In genomic region chr7:101867482-101867881, GRCm38 (mm10) we compare ENCODE assay signal across 23 mouse cellular contexts. TPM values are rescaled to one million over a fixed set of nuclear protein-coding genes. Genes with fewer than 3 reads are reported as not detected.
"Had no signal": no experiment of that assay in that cellular context is flagged by ENCODE, and none has a peak within 500 bp of the region (broad histone marks: within the 10 kb centered on the region; RNA-seq: fewer than 3 reads in every experiment).

No protein-coding gene starts in this region.

- H3K4me1 ChIP-seq: lung, embryonic 15.5 days; neural tube, embryonic 13.5 days; neural tube, embryonic 15.5 days had no signal

- H3K4me2 ChIP-seq: liver, embryonic 15.5 days; lung, embryonic 15.5 days; midbrain, embryonic 11.5 days; midbrain, embryonic 13.5 days; neural tube, embryonic 13.5 days; neural tube, embryonic 15.5 days had no signal

- DNase-seq: liver, postnatal 0 days; lung, adult 2 months; lung, postnatal 14 days; lung, postnatal 36 days; right cerebral cortex, adult 18-20 months; right cerebral cortex, postnatal 25 days; right cerebral cortex, postnatal 4 days; spleen, adult 18-20 months; thymus, adult 18-20 months; thymus, postnatal 25 days; thymus, postnatal 4 days had no signal

- H3K27me3 ChIP-seq: liver, embryonic 15.5 days; lung, embryonic 15.5 days; midbrain, embryonic 13.5 days; neural tube, embryonic 13.5 days; neural tube, embryonic 15.5 days had no signal

- H3K4me3 ChIP-seq: liver, embryonic 15.5 days; lung, embryonic 15.5 days; megakaryocyte, embryonic 14.5 days; midbrain, embryonic 13.5 days; myocyte; neural tube, embryonic 13.5 days; neural tube, embryonic 15.5 days had no signal

- H3K27ac ChIP-seq: liver, embryonic 15.5 days; lung, embryonic 15.5 days; macrophage; midbrain, embryonic 13.5 days; neural tube, embryonic 13.5 days; neural tube, embryonic 15.5 days had no signal

- ATAC-seq: liver, postnatal 0 days; lung, postnatal 0 days; midbrain, embryonic 16.5 days had no signal

- H3K9ac ChIP-seq: liver, embryonic 15.5 days; liver, postnatal 0 days; lung, embryonic 15.5 days; midbrain, embryonic 13.5 days; neural tube, embryonic 13.5 days; neural tube, embryonic 15.5 days had no signal

- H3K9me3 ChIP-seq: liver, embryonic 15.5 days; lung, embryonic 15.5 days; midbrain, embryonic 13.5 days; neural tube, embryonic 13.5 days; neural tube, embryonic 15.5 days had no signal

- H3K36me3 ChIP-seq: liver, embryonic 15.5 days; lung, embryonic 15.5 days; midbrain, embryonic 13.5 days; neural tube, embryonic 13.5 days; neural tube, embryonic 15.5 days had no signal

RNA-seq across cellular contexts. Expression of gene Folr1, which starts 3.1 kb away (rescaled TPM):
- polyA plus RNA-seq: macrophage had no signal

RNA-seq across cellular contexts. Expression of gene Folr2, which starts 10.5 kb away (rescaled TPM):
- total RNA-seq: megakaryocyte progenitor cell, adult 5-6 weeks had no signal
- polyA plus RNA-seq: myocyte had no signal
